Mouse (Mus musculus): ENCODE measurements around the gene Ccn2. TPM values are rescaled to one million over a fixed set of nuclear protein-coding genes. Genes with fewer than 3 reads are reported as not detected.
A peak's percentile ranks its signal among the peaks of the same experiment; 100 is the strongest.

Ccn2 gene
- not detected in 2 replicates for total RNA-seq (2017)

- ATAC-seq (ENCODE audit: extremely low read depth, insufficient number of reproducible peaks, low FRiP score, poor library complexity, severe bottlenecking): no peak
Measured at GRCm38 (mm10) chr10:24595250-24596002, at the start of gene Ccn2. Gene Ccn2, plus strand, starts transcription at chr10:24595442.

GRCm38 (mm10) chr10:24552870-24553269 lies 42.4 kb upstream of the Ccn2 start:
- no peak for ATAC-seq (ENCODE audit: extremely low read depth, insufficient number of reproducible peaks, low FRiP score, poor library complexity, severe bottlenecking)

GRCm38 (mm10) chr10:24554091-24554490 lies 41.2 kb upstream of the Ccn2 start:
- ATAC-seq (ENCODE audit: extremely low read depth, insufficient number of reproducible peaks, low FRiP score, poor library complexity, severe bottlenecking): no peak

GRCm38 (mm10) chr10:24558366-24558765 lies 36.9 kb upstream of the Ccn2 start:
- no peak for ATAC-seq (ENCODE audit: extremely low read depth, insufficient number of reproducible peaks, low FRiP score, poor library complexity, severe bottlenecking)

- no peak for ATAC-seq (ENCODE audit: extremely low read depth, insufficient number of reproducible peaks, low FRiP score, poor library complexity, severe bottlenecking)
Measured at GRCm38 (mm10) chr10:24569691-24570420, 25.4 kb upstream of the Ccn2 start.

GRCm38 (mm10) chr10:24572044-24572960 lies 22.9 kb upstream of the Ccn2 start:
- ATAC-seq (ENCODE audit: extremely low read depth, insufficient number of reproducible peaks, low FRiP score, poor library complexity, severe bottlenecking): no peak

- ATAC-seq (ENCODE audit: extremely low read depth, insufficient number of reproducible peaks, low FRiP score, poor library complexity, severe bottlenecking): no peak
Measured at GRCm38 (mm10) chr10:24573484-24573883, 21.8 kb upstream of the Ccn2 start.

GRCm38 (mm10) chr10:24581076-24581475 lies 14.2 kb upstream of the Ccn2 start:
- ATAC-seq (ENCODE audit: extremely low read depth, insufficient number of reproducible peaks, low FRiP score, poor library complexity, severe bottlenecking): no peak

- ATAC-seq (ENCODE audit: extremely low read depth, insufficient number of reproducible peaks, low FRiP score, poor library complexity, severe bottlenecking): no peak
Measured at GRCm38 (mm10) chr10:24588824-24589223, 6.4 kb upstream of the Ccn2 start.

GRCm38 (mm10) chr10:24589238-24589637 lies 6.0 kb upstream of the Ccn2 start:
- no peak for ATAC-seq (ENCODE audit: extremely low read depth, insufficient number of reproducible peaks, low FRiP score, poor library complexity, severe bottlenecking)

- ATAC-seq (ENCODE audit: extremely low read depth, insufficient number of reproducible peaks, low FRiP score, poor library complexity, severe bottlenecking): no peak
Measured at GRCm38 (mm10) chr10:24590546-24590945, 4.7 kb upstream of the Ccn2 start.

GRCm38 (mm10) chr10:24591136-24591535 lies 4.1 kb upstream of the Ccn2 start:
- ATAC-seq (ENCODE audit: extremely low read depth, insufficient number of reproducible peaks, low FRiP score, poor library complexity, severe bottlenecking): peak; percentile 62

GRCm38 (mm10) chr10:24591741-24592140 lies 3.5 kb upstream of the Ccn2 start:
- no peak for ATAC-seq (ENCODE audit: extremely low read depth, insufficient number of reproducible peaks, low FRiP score, poor library complexity, severe bottlenecking)

GRCm38 (mm10) chr10:24592318-24592717 lies 2.9 kb upstream of the Ccn2 start:
- no peak for ATAC-seq (ENCODE audit: extremely low read depth, insufficient number of reproducible peaks, low FRiP score, poor library complexity, severe bottlenecking)

GRCm38 (mm10) chr10:24592969-24593368 lies 2.3 kb upstream of the Ccn2 start:
- ATAC-seq (ENCODE audit: extremely low read depth, insufficient number of reproducible peaks, low FRiP score, poor library complexity, severe bottlenecking): no peak

GRCm38 (mm10) chr10:24593556-24593955 lies 1.7 kb upstream of the Ccn2 start:
- no peak for ATAC-seq (ENCODE audit: extremely low read depth, insufficient number of reproducible peaks, low FRiP score, poor library complexity, severe bottlenecking)

GRCm38 (mm10) chr10:24596003-24596868 lies 994 bp downstream of the Ccn2 start:
- ATAC-seq (ENCODE audit: extremely low read depth, insufficient number of reproducible peaks, low FRiP score, poor library complexity, severe bottlenecking): no peak

- no peak for ATAC-seq (ENCODE audit: extremely low read depth, insufficient number of reproducible peaks, low FRiP score, poor library complexity, severe bottlenecking)
Measured at GRCm38 (mm10) chr10:24596869-24597339, 1.7 kb downstream of the Ccn2 start.

Measured in neutrophil, adult 5-6 weeks (primary cell).